Mouse (Mus musculus): Measurements from ENCODE around the gene Plek. TPM values are rescaled to one million over a fixed set of nuclear protein-coding genes. Genes with fewer than 3 reads are reported as not detected.
"Not testable (repeated sequence)": the region's sequence is repeated elsewhere in the genome, so short reads cannot be mapped to it uniquely, and the experiment has no call there.

Gene Plek
- polyA plus RNA-seq (2015; fragmentation: Nextera tagmentation; extraction: Ambion mirVana), result 4.3 and 4.5 TPM in 2 replicates

- no peaks in the 10 kb centered on the region for H3K27me3 ChIP-seq
- H3K36me3 ChIP-seq, result no peaks in the 10 kb centered on the region
- peak within 1 kb of the TSS; percentile 84 for H3K4me2 ChIP-seq
- H3K4me3 ChIP-seq, result peak within 1 kb of the TSS; percentile 63
- ATAC-seq (ENCODE audit: insufficient number of reproducible peaks, insufficient read depth, low FRiP score, low TSS enrichment, low read depth), result peak; percentile 83; the same call in 1 of the 2 replicates
- peak within 1 kb of the TSS; percentile 39 for H3K27ac ChIP-seq
- peaks cover 17% of the 10 kb centered on the region for H3K4me1 ChIP-seq
- under 1% methylated on average over 38 of the region's 38 CpGs for WGBS
- peak within 1 kb of the TSS; percentile 76 for H3K9ac ChIP-seq
- H3K9me3 ChIP-seq, result no peaks in the 10 kb centered on the region
Measured at GRCm38 (mm10) chr11:17051545-17052475, at the start of gene Plek, which contains the start of gene Cnrip1. Gene Plek, minus strand, starts transcription at chr11:17052381. Gene Cnrip1, plus strand, starts transcription at chr11:17051586.

GRCm38 (mm10) chr11:17086106-17086505 lies 33.9 kb upstream of the Plek start:
- Histone ChIP-seq H3K9me3 (no peaks in the 10 kb centered on the region), H3K36me3 (no peaks in the 10 kb centered on the region), H3K27me3 (no peaks in the 10 kb centered on the region), H3K4me3 (no peak overlapping the region), H3K9ac (no peak overlapping the region), H3K4me2 (no peak overlapping the region), H3K27ac (no peak overlapping the region), H3K4me1 (peaks cover 18% of the 10 kb centered on the region)
- no peak for ATAC-seq (ENCODE audit: insufficient number of reproducible peaks, insufficient read depth, low FRiP score, low TSS enrichment, low read depth)
- 16% methylated on average over 5 of the region's 5 CpGs for WGBS

GRCm38 (mm10) chr11:17083866-17084265 lies 31.7 kb upstream of the Plek start:
- WGBS, result 43% methylated on average over 1 of the region's 1 CpGs
- no peaks in the 10 kb centered on the region for H3K27me3 ChIP-seq
- no peak overlapping the region for H3K4me3 ChIP-seq
- no peak for ATAC-seq (ENCODE audit: insufficient number of reproducible peaks, insufficient read depth, low FRiP score, low TSS enrichment, low read depth)
- H3K9me3 ChIP-seq, result no peaks in the 10 kb centered on the region
- no peak overlapping the region for H3K9ac ChIP-seq
- peaks cover 18% of the 10 kb centered on the region for H3K4me1 ChIP-seq
- no peak overlapping the region for H3K4me2 ChIP-seq
- H3K27ac ChIP-seq, result peak overlapping the region; percentile 12; the same call in 1 of the 2 replicates
- no peaks in the 10 kb centered on the region for H3K36me3 ChIP-seq

GRCm38 (mm10) chr11:17083455-17083854 lies 31.3 kb upstream of the Plek start:
- Histone ChIP-seq H3K9me3 (no peaks in the 10 kb centered on the region), H3K4me2 (no peak overlapping the region), H3K9ac (no peak overlapping the region), H3K4me3 (no peak overlapping the region), H3K36me3 (no peaks in the 10 kb centered on the region), H3K27ac (peak overlapping the region; percentile 12; the same call in 1 of the 2 replicates), H3K27me3 (no peaks in the 10 kb centered on the region), H3K4me1 (peaks cover 18% of the 10 kb centered on the region)
- WGBS, result 86% methylated on average over 3 of the region's 3 CpGs
- ATAC-seq (ENCODE audit: insufficient number of reproducible peaks, insufficient read depth, low FRiP score, low TSS enrichment, low read depth), result no peak

- 47% methylated on average over 2 of the region's 2 CpGs for WGBS
- H3K9ac ChIP-seq, result no peak overlapping the region
- no peak for ATAC-seq (ENCODE audit: insufficient number of reproducible peaks, insufficient read depth, low FRiP score, low TSS enrichment, low read depth)
Measured at GRCm38 (mm10) chr11:17082953-17083352, 30.8 kb upstream of the Plek start.

GRCm38 (mm10) chr11:17082086-17082485 lies 29.9 kb upstream of the Plek start:
- 54% methylated on average over 3 of the region's 3 CpGs for WGBS
- H3K4me1 ChIP-seq, result peaks cover 18% of the 10 kb centered on the region
- H3K4me2 ChIP-seq, result no peak overlapping the region
- H3K27me3 ChIP-seq, result no peaks in the 10 kb centered on the region
- no peak overlapping the region for H3K4me3 ChIP-seq
- no peaks in the 10 kb centered on the region for H3K9me3 ChIP-seq
- H3K9ac ChIP-seq, result no peak overlapping the region
- no peaks in the 10 kb centered on the region for H3K36me3 ChIP-seq
- no peak for ATAC-seq (ENCODE audit: insufficient number of reproducible peaks, insufficient read depth, low FRiP score, low TSS enrichment, low read depth)
- no peak overlapping the region for H3K27ac ChIP-seq

More at GRCm38 (mm10) chr11:17082953-17083352, 30.8 kb upstream of the Plek start:
- Histone ChIP-seq H3K4me3 (no peak overlapping the region), H3K36me3 (no peaks in the 10 kb centered on the region), H3K27ac (no peak overlapping the region), H3K9me3 (no peaks in the 10 kb centered on the region), H3K4me2 (no peak overlapping the region), H3K4me1 (peaks cover 18% of the 10 kb centered on the region), H3K27me3 (no peaks in the 10 kb centered on the region)

GRCm38 (mm10) chr11:17075656-17076055 lies 23.5 kb upstream of the Plek start:
- Histone ChIP-seq H3K4me3 (no peak overlapping the region), H3K27ac (no peak overlapping the region), H3K9ac (no peak overlapping the region), H3K4me2 (no peak overlapping the region), H3K27me3 (no peaks in the 10 kb centered on the region), H3K36me3 (no peaks in the 10 kb centered on the region), H3K9me3 (no peaks in the 10 kb centered on the region), H3K4me1 (no peaks in the 10 kb centered on the region)
- 87% methylated on average over 2 of the region's 2 CpGs for WGBS
- ATAC-seq (ENCODE audit: insufficient number of reproducible peaks, insufficient read depth, low FRiP score, low TSS enrichment, low read depth), result no peak

- not testable (repeated sequence) for ATAC-seq (ENCODE audit: insufficient number of reproducible peaks, insufficient read depth, low FRiP score, low TSS enrichment, low read depth); H3K9ac ChIP-seq; H3K4me1 ChIP-seq; H3K27ac ChIP-seq; H3K9me3 ChIP-seq; H3K27me3 ChIP-seq; H3K4me2 ChIP-seq; H3K4me3 ChIP-seq; H3K36me3 ChIP-seq
- 94% methylated on average over 2 of the region's 2 CpGs for WGBS
Measured at GRCm38 (mm10) chr11:17069360-17069759, 17.2 kb upstream of the Plek start.

GRCm38 (mm10) chr11:17052476-17053049 lies 382 bp upstream of the Plek start:
- Histone ChIP-seq H3K27me3 (no peaks in the 10 kb centered on the region), H3K9me3 (no peaks in the 10 kb centered on the region), H3K27ac (peak overlapping the region; percentile 39; the same call in 1 of the 2 replicates), H3K4me1 (peaks cover 17% of the 10 kb centered on the region), H3K9ac (peak overlapping the region; percentile 76), H3K4me2 (peak overlapping the region; percentile 84), H3K36me3 (no peaks in the 10 kb centered on the region), H3K4me3 (peak overlapping the region; percentile 63)
- no peak for ATAC-seq (ENCODE audit: insufficient number of reproducible peaks, insufficient read depth, low FRiP score, low TSS enrichment, low read depth)
- 15% methylated on average over 6 of the region's 6 CpGs for WGBS

- 80% methylated on average over 2 of the region's 2 CpGs for WGBS
- Histone ChIP-seq H3K4me1 (no peaks in the 10 kb centered on the region), H3K27me3 (no peaks in the 10 kb centered on the region), H3K4me2 (no peak overlapping the region), H3K27ac (no peak overlapping the region), H3K9me3 (no peaks in the 10 kb centered on the region), H3K9ac (no peak overlapping the region), H3K4me3 (no peak overlapping the region), H3K36me3 (no peaks in the 10 kb centered on the region)
- ATAC-seq (ENCODE audit: insufficient number of reproducible peaks, insufficient read depth, low FRiP score, low TSS enrichment, low read depth), result no peak
Measured at GRCm38 (mm10) chr11:17045806-17046205, 6.4 kb downstream of the Plek start.

GRCm38 (mm10) chr11:17023984-17024383 lies 28.2 kb downstream of the Plek start:
- Histone ChIP-seq H3K4me3 (no peak overlapping the region), H3K4me1 (no peaks in the 10 kb centered on the region), H3K36me3 (no peaks in the 10 kb centered on the region), H3K27ac (no peak overlapping the region), H3K4me2 (no peak overlapping the region), H3K9ac (no peak overlapping the region), H3K27me3 (no peaks in the 10 kb centered on the region), H3K9me3 (no peaks in the 10 kb centered on the region; the same call in 1 of the 2 replicates)
- no peak for ATAC-seq (ENCODE audit: insufficient number of reproducible peaks, insufficient read depth, low FRiP score, low TSS enrichment, low read depth)
- 72% methylated on average over 3 of the region's 3 CpGs for WGBS

All from embryonic facial prominence, embryonic 13.5 days (tissue).